Mouse (Mus musculus) ES-Bruce4 (cell line): ENCODE measurements around the gene Klk10.

Source experiments
- CTCF ChIP-seq: IDR thresholded peaks from one replicate; pipeline ENCODE4 v1.8.1; 2011; ENCODE audit warnings: low read depth, low read length
- EP300 ChIP-seq: IDR thresholded peaks from 2 replicates; pipeline ENCODE4 v1.6.1; 2011; ENCODE audit warnings: low read depth, low read length; ENCODE audit not compliant: insufficient read depth
- POLR2A ChIP-seq: IDR thresholded peaks from one replicate; pipeline ENCODE4 v1.8.1; 2011; ENCODE audit warnings: low read length; ENCODE audit not compliant: insufficient read depth

DNA sequence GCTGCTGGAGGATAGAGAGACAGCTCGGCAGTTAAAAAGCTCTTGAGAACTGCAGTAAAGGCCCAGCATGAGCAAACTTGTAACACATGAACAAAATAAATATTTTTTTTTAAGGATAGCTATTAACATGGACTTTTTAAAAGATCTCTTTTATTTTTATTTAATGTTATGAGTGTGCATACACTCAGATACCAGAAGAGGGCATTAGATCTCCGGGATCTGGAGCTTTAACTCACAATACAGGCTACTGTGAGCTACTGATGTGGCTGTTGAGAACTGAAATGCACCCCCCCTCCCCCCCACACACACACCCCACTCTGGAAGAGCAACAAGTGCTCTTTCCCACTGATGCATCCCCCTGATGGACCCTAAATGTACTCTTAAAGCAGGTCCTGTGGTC is 8.5 kb downstream of the Klk10 start:
- TF ChIP-seq CTCF (no peak), POLR2A (no peak), EP300 (no peak)
